Mouse (Mus musculus): ENCODE results near the gene Rfx4. TPM values are rescaled to one million over a fixed set of nuclear protein-coding genes. Genes with fewer than 3 reads are reported as not detected.
A peak's percentile ranks its signal among the peaks of the same experiment; 100 is the strongest.

Rfx4 gene
- total RNA-seq, 2 experiments from 2014 or later: 9.4 to 10.1 TPM

- intact Hi-C loops (cut with DNase I): loop anchor here (2.0 kb wide), 1 partner anchor 49 kb away; no protein-coding TSS in a partner anchor
- DNase-seq: no peak
Measured at GRCm38 (mm10) chr10:84757426-84758199, 1.8 kb downstream of the Rfx4 start.

DNA sequence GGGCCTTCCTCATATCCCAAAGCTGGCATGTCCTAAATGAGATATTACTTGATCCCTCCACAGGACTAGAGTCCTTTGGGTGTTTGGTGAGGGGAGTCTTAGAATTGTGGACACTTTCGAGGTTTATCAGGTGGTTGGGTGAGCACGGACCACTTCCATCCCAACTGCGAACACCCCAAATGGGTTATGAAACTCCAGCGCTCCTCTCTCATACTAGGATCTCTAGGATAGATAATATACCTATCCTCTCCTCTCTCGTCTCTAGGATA, 2.3 kb downstream of the Rfx4 start:
- DNase-seq: no peak
- intact Hi-C loops (cut with DNase I): loop anchor here (2.0 kb wide), 1 partner anchor 49 kb away; no protein-coding TSS in a partner anchor

DNA sequence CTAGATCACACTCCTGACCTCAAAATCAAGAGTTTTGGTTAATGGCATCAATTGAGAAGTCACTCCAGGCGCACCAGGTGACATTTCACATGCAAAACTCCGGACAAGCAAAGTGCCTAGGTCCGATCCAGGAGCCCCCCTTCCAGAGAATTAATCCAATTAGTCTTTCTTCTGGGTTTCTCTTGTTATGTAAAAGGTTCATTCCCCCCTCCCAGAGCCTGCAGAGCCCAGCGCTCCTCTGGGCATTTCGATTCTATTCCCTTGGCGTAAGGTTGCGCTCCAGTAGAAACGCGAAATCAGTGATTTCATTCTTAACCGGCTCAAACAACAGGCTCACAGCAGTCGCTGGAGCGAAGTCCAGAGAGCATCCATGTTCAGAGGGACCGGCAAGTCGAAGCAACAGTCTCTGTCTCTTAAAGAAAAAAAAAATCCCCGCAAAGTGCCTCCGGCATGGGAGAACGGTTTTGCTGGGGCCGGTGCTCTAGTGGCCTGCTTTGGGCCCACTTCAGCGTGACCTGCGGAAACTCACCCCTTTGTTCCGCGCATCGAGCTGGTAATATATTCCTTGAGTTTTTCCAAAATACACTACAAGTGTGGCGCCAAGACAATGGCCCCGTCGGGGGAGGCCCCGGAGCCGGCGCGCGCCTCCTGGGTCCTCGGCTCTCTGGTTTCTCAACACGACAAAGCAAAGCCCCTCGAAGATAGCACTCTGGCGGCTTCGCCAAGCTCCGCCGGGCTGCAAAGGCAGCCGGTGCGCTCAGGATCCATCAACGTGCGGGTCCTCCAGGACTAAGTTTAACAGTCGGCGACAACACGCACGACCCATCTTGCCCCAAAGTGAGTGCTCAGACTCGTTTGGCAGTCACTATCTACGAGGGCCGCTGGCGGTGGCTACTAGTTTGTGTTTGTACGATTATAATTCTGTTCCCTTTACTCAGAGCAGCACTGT, 2.9 kb downstream of the Rfx4 start:
- DNase-seq: no peak

GRCm38 (mm10) chr10:84759511-84760117, 3.8 kb downstream of the Rfx4 start:
- DNase-seq: no peak
- intact Hi-C loops (cut with DNase I): loop anchor here (2.0 kb wide), 1 partner anchor 51 kb away; no protein-coding TSS in a partner anchor

More for the DNA sequence above, 2.9 kb downstream of the Rfx4 start:
- intact Hi-C loops (cut with DNase I): loop anchor here (2.0 kb wide), 1 partner anchor 50 kb away; no protein-coding TSS in a partner anchor

DNA sequence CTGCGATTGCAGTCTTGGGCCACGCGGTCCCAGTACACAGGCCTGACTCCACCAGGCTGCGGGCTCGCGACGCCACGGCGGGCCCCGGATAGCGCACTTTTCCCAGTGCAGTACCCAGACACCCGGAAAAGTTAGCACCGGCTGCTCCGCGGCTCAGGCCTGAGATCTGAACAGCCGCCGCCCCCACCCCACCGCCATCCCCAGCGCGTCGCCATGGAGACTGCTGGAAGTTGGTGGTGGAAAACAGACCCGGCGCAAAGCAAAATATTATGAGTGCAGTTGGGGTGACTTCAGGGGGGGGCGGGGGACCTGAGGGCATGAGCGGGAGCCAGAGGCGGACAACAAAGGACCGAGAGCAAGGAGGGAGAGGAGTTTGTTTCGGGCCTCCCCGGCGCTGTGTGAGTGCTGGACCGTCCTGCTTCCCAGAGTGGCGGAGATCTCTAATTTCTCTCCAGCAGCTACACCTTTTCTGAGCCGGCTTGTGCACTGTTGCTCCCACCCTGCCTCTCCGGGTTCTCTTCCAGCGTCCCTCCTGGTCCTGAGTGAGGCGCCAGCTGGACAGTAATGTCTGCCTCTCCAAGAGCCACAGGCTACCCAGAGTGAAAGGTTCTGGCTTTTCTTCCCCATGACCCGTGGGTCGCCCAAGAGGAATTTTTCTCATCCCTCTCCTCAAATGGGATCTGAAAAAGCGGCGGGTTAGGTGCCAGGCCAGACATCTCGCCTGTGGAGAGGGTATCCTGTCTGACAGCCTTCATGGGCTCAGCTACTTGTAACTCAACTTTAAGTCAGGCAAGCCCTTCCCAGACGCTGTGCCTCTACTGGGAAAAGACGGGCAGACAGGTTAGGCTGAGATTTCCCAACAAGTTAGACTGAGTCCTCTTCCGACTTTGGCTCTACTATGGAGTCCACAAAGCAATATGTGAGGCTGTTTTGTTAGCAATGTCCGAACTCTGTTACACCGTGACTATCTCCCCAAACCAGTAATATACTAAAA, 4.6 kb downstream of the Rfx4 start:
- intact Hi-C loops (cut with DNase I): no loop called here
- DNase-seq: peak; percentile 63

DNA sequence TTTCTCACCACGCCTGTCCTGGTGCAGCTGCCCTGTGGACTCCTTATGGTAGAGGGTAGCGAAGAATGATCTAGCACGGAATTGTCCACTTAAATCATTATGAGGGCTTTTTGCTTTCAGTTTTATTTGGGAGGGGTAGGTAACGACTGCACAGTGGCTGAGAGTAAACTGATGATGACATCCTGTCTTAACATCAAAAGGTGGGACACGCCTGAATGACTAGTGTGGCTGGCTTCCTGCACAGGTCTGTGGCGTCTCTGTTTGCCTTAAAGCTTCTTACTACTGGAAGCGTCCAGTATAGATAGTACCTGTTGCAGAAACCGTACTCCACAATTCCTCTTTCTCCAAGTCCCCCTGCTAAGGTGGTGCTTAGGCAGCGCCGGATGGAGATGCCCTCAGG, 12.9 kb downstream of the Rfx4 start:
- DNase-seq: no peak
- intact Hi-C loops (cut with DNase I): no loop called here

GRCm38 (mm10) chr10:84772380-84773130, 16.7 kb downstream of the Rfx4 start:
- intact Hi-C loops (cut with DNase I): no loop called here
- no peak for DNase-seq

DNA sequence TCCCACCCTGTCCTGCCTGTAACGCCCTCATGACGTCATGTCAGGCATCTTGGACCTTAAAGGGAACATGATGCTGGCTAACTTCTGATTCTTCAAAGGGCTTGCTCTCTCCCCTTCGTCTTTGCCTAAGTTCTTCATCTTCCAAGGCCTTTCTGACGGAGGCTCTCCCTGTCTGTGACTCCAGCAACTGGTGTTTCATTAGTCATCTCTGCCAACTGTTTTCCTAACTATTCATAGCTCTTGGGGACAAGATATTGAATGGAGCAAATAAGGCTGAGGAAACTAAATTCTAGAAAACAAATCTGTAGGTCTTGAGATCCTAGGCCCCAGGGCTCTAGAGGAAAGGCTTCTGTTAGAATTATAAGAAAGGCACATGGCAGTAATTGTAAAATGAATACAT, 18.0 kb downstream of the Rfx4 start:
- intact Hi-C loops (cut with DNase I): no loop called here
- DNase-seq: no peak

GRCm38 (mm10) chr10:84774573-84774972, 18.7 kb downstream of the Rfx4 start:
- peak; percentile 53 for DNase-seq
- intact Hi-C loops (cut with DNase I): no loop called here

DNA sequence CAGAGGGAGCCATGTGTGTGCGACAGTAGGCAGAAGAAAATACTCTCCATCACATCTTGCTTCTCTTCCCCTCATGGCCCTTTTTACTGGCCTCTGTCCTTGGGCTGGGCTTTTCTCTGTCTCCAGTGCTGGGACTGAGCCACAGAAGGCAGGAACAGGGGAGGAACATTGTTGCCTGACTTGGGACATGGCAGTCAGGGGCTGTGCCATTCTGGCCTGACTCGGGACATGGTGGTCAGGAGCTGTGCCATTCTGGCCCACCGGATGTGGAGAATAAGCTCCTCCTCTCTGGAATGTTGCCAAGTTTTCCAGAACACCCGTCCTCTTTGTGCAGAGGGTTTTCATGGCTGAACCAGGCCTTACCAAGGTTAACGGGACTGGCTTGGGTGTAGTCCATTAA, 21.2 kb downstream of the Rfx4 start:
- intact Hi-C loops (cut with DNase I): no loop called here
- DNase-seq: no peak

DNA sequence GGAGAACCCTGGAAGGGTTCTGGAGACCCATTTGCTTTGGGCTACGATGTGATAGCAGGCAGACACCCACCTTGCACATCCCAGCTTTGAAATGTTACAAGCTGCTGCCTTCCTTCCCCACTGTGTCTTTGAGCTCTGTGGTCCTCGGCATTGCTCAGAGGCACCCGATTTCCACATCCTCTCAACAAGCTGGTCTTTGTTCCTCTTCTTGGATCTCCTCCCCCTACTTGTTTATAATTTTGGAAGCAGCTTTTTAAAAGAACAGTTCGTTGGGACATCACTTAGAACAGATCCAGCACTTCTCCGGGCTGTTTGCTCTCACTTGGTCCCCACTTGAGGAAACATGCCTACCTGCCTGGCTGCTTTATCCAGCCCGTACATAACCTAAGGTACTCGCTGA, 22.1 kb downstream of the Rfx4 start:
- intact Hi-C loops (cut with DNase I): no loop called here
- no peak for DNase-seq

DNA sequence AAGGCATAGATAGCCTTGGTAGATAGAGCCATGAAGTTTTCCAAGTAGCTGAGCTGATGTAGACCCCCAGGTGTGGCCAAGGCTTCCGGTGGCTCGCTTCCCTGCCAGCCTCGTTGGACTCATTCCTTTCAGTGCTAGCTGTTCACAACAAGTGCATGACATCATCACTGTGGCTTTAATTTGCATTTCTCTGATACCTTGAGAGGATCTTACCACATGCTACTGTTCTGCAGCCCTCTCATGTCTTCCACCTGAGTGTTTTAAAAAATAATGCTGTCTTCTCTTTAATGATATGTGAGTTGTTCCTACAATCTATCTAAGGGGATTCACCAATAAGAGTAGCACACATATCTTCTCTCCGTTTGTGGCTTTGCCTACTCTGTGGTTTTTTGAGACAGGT, 25.0 kb downstream of the Rfx4 start:
- intact Hi-C loops (cut with DNase I): no loop called here
- no peak for DNase-seq

DNA sequence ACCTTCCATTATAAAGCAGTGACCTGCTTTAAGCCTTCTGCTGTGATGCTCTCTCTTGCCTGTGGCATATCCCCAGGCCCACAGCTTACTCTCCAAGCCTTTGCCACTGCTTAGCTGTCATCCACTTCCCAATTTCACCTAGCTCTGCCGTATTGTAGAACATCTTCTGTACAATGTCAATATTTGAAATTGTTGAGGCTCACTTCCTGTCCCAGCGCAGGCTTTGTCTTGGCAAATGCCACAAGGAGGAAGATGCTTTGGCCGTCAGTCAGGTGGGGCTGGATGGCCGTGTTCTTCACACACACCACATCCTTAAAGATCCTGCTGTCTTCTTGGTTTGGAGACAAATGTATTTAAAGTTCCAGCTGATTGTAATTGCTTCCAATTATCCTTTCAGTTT, 29.5 kb downstream of the Rfx4 start:
- DNase-seq: no peak

GRCm38 (mm10) chr10:84790323-84790722, 34.5 kb downstream of the Rfx4 start:
- no peak for DNase-seq
- intact Hi-C loops (cut with DNase I): no loop called here

More for the DNA sequence above, 29.5 kb downstream of the Rfx4 start:
- intact Hi-C loops (cut with DNase I): no loop called here

DNA sequence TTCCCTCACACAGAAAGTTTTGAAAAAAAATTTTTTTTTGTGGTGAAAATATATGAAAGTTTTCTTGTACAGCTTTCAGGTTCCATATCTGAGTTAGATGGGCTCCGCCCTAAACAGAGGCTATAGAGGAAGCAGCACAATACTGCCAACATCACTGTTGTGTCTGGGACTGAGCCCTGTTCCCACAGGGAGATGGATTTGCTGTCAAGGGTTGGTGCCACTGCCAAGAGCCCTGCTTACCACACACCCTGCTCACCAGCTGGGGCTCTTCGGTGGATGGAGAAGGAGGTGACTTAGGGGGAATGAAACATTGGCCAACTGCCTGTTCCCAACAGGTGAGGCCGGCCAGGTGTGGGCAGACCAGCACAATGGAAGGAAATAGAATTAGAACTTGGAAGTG, 35.3 kb downstream of the Rfx4 start:
- intact Hi-C loops (cut with DNase I): no loop called here
- DNase-seq: peak; percentile 43

GRCm38 (mm10) chr10:84801521-84801920, 45.7 kb downstream of the Rfx4 start:
- intact Hi-C loops (cut with DNase I): no loop called here

GRCm38 (mm10) chr10:84803216-84803844, 47.5 kb downstream of the Rfx4 start:
- intact Hi-C loops (cut with DNase I): no loop called here
- DNase-seq: peak; percentile 27

More at GRCm38 (mm10) chr10:84801521-84801920, 45.7 kb downstream of the Rfx4 start:
- DNase-seq: no peak

DNA sequence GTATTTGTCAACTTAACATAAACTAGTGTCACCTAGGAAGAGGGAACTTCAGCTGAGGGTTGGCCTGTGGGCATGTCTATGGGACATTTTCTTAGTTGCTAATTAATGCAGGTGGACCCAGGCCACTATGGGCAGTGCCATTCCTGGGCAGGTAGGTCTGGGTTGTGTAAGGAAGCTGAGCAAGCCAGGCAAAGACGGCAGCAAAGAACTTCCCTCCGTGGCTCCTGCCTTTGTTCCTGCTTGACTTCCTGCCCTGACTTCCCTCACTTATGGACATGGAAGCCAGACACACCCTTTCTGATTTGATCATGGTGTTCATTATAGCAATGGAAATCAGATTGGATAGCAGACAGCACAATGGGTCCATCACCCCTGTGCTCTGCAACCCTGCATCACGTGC, 49.7 kb downstream of the Rfx4 start:
- intact Hi-C loops (cut with DNase I): no loop called here

DNA sequence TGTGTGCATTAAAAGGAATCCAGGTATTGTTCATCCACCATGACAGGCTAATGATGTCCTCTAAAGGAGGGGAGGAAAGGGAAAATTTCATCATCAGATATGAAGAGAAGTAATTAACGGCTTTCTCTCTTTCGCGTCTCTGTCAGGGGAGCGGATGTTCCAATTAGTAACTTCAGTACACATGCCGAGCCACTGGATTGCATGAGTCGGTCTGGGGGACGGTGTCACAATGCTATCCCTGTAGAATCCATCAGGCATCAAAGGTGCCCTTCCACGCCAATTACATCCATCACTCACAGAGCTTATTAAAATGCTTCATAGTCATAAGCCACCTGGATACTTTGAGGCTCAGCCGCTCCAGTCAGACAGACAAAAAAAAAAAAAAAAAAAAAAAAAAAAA, 51.3 kb downstream of the Rfx4 start:
- intact Hi-C loops (cut with DNase I): no loop called here
- DNase-seq: no peak

More for the DNA sequence above, 49.7 kb downstream of the Rfx4 start:
- DNase-seq: no peak

Data from left cerebral cortex, postnatal 4 days (tissue).